Mouse (Mus musculus): ENCODE data around the gene Sel1l3. TPM values are rescaled to one million over a fixed set of nuclear protein-coding genes. Genes with fewer than 3 reads are reported as not detected.

Sel1l3 gene
- polyA plus RNA-seq, 1 experiment from 2014 or later: 0.10 TPM

- H3K27ac ChIP-seq: no peak overlapping the region
- no peak overlapping the region for H3K9ac ChIP-seq
Measured at GRCm38 (mm10) chr5:53239831-53240440, 26.2 kb upstream of the Sel1l3 start.

GRCm38 (mm10) chr5:53239189-53239588, 25.5 kb upstream of the Sel1l3 start:
- Histone ChIP-seq H3K4me2 (no peak overlapping the region), H3K9me3 (replicated peaks) (no peaks in the 10 kb centered on the region), H3K9ac (no peak overlapping the region), H3K27ac (no peak overlapping the region), H3K4me3 (no peak overlapping the region), H3K4me1 (no peaks in the 10 kb centered on the region), H3K27me3 (replicated peaks) (no peaks in the 10 kb centered on the region), H3K36me3 (no peaks in the 10 kb centered on the region)
- 72% methylated on average over 7 of the region's 7 CpGs for WGBS (ENCODE audit: insufficient replicate concordance)
- ATAC-seq: no peak

More at GRCm38 (mm10) chr5:53239831-53240440, 26.2 kb upstream of the Sel1l3 start:
- Histone ChIP-seq H3K4me3 (no peak overlapping the region), H3K36me3 (no peaks in the 10 kb centered on the region), H3K27me3 (replicated peaks) (no peaks in the 10 kb centered on the region), H3K9me3 (replicated peaks) (no peaks in the 10 kb centered on the region), H3K4me1 (no peaks in the 10 kb centered on the region), H3K4me2 (no peak overlapping the region)
- no peak for ATAC-seq
- 37% methylated on average over 11 of the region's 11 CpGs for WGBS (ENCODE audit: insufficient replicate concordance)

- ATAC-seq: no peak
Measured at GRCm38 (mm10) chr5:53238761-53239160, 25.0 kb upstream of the Sel1l3 start.

GRCm38 (mm10) chr5:53236749-53237148, 23.0 kb upstream of the Sel1l3 start:
- ATAC-seq: no peak
- H3K27me3 ChIP-seq (replicated peaks): no peaks in the 10 kb centered on the region
- WGBS (ENCODE audit: insufficient replicate concordance): 68% methylated on average over 7 of the region's 8 CpGs
- H3K4me2 ChIP-seq: no peak overlapping the region
- no peak overlapping the region for H3K4me3 ChIP-seq
- H3K9me3 ChIP-seq (replicated peaks): no peaks in the 10 kb centered on the region
- H3K4me1 ChIP-seq: no peaks in the 10 kb centered on the region
- no peaks in the 10 kb centered on the region for H3K36me3 ChIP-seq
- no peak overlapping the region for H3K27ac ChIP-seq
- H3K9ac ChIP-seq: no peak overlapping the region

More at GRCm38 (mm10) chr5:53238761-53239160, 25.0 kb upstream of the Sel1l3 start:
- 80% methylated on average over 7 of the region's 7 CpGs for WGBS (ENCODE audit: insufficient replicate concordance)
- no peak overlapping the region for H3K4me3 ChIP-seq
- H3K36me3 ChIP-seq: no peaks in the 10 kb centered on the region
- no peak overlapping the region for H3K4me2 ChIP-seq
- no peaks in the 10 kb centered on the region for H3K27me3 ChIP-seq (replicated peaks)
- H3K9ac ChIP-seq: no peak overlapping the region
- no peaks in the 10 kb centered on the region for H3K4me1 ChIP-seq
- H3K27ac ChIP-seq: no peak overlapping the region
- no peaks in the 10 kb centered on the region for H3K9me3 ChIP-seq (replicated peaks)

- Histone ChIP-seq H3K4me2 (no peak overlapping the region), H3K4me3 (no peak overlapping the region), H3K27me3 (replicated peaks) (no peaks in the 10 kb centered on the region), H3K36me3 (no peaks in the 10 kb centered on the region), H3K9ac (no peak overlapping the region), H3K9me3 (replicated peaks) (no peaks in the 10 kb centered on the region), H3K4me1 (no peaks in the 10 kb centered on the region), H3K27ac (no peak overlapping the region)
- 22% methylated on average over 5 of the region's 5 CpGs for WGBS (ENCODE audit: insufficient replicate concordance)
- ATAC-seq: no peak
Measured at GRCm38 (mm10) chr5:53236136-53236535, 22.4 kb upstream of the Sel1l3 start.

- Histone ChIP-seq H3K9me3 (replicated peaks) (no peaks in the 10 kb centered on the region), H3K27ac (no peak overlapping the region), H3K9ac (no peak overlapping the region), H3K4me3 (no peak overlapping the region), H3K4me1 (no peaks in the 10 kb centered on the region), H3K4me2 (no peak overlapping the region), H3K27me3 (replicated peaks) (no peaks in the 10 kb centered on the region), H3K36me3 (no peaks in the 10 kb centered on the region)
- ATAC-seq: peak; percentile 61; the same call in 1 of the 2 replicates
- 16% methylated on average over 4 of the region's 4 CpGs for WGBS (ENCODE audit: insufficient replicate concordance)
Measured at GRCm38 (mm10) chr5:53235551-53235950, 21.8 kb upstream of the Sel1l3 start.

GRCm38 (mm10) chr5:53230560-53230959, 16.8 kb upstream of the Sel1l3 start:
- Histone ChIP-seq H3K4me2 (no peak overlapping the region), H3K36me3 (no peaks in the 10 kb centered on the region), H3K27ac (no peak overlapping the region), H3K9me3 (replicated peaks) (no peaks in the 10 kb centered on the region), H3K9ac (no peak overlapping the region), H3K27me3 (replicated peaks) (0 out of 2 replicates have a peak, but pooled peaks cover 4% of the 10 kb centered on the region), H3K4me1 (no peaks in the 10 kb centered on the region), H3K4me3 (no peak overlapping the region)
- ATAC-seq: no peak
- WGBS (ENCODE audit: insufficient replicate concordance): 60% methylated on average over 4 of the region's 4 CpGs

- H3K9ac ChIP-seq: no peak overlapping the region
- no peaks in the 10 kb centered on the region for H3K9me3 ChIP-seq (replicated peaks)
- WGBS (ENCODE audit: insufficient replicate concordance): 73% methylated on average over 13 of the region's 13 CpGs
- ATAC-seq: no peak
- H3K4me2 ChIP-seq: no peak overlapping the region
- no peak overlapping the region for H3K4me3 ChIP-seq
- no peaks in the 10 kb centered on the region for H3K4me1 ChIP-seq
- no peak overlapping the region for H3K27ac ChIP-seq
- no peaks in the 10 kb centered on the region for H3K36me3 ChIP-seq
- H3K27me3 ChIP-seq (replicated peaks): 0 out of 2 replicates have a peak, but pooled peaks cover 4% of the 10 kb centered on the region
Measured at GRCm38 (mm10) chr5:53225434-53225833, 11.7 kb upstream of the Sel1l3 start.

- Histone ChIP-seq H3K9me3 (replicated peaks) (no peaks in the 10 kb centered on the region), H3K4me2 (no peak overlapping the region), H3K27me3 (replicated peaks) (peaks cover 84% of the 10 kb centered on the region), H3K4me3 (no peak overlapping the region), H3K27ac (no peak overlapping the region), H3K9ac (no peak overlapping the region), H3K4me1 (peaks cover 6% of the 10 kb centered on the region; the same call in 1 of the 2 replicates), H3K36me3 (no peaks in the 10 kb centered on the region)
- no peak for ATAC-seq
- WGBS (ENCODE audit: insufficient replicate concordance): 0% methylated on average over 1 of the region's 1 CpGs
Measured at GRCm38 (mm10) chr5:53214801-53215200, 1.1 kb upstream of the Sel1l3 start.

GRCm38 (mm10) chr5:53214362-53214761, 635 bp upstream of the Sel1l3 start:
- H3K4me3 ChIP-seq: no peak overlapping the region
- peaks cover 88% of the 10 kb centered on the region for H3K27me3 ChIP-seq (replicated peaks)
- no peaks in the 10 kb centered on the region for H3K36me3 ChIP-seq
- H3K4me2 ChIP-seq: no peak overlapping the region
- WGBS (ENCODE audit: insufficient replicate concordance): 15% methylated on average over 5 of the region's 5 CpGs
- no peak overlapping the region for H3K27ac ChIP-seq
- no peak overlapping the region for H3K9ac ChIP-seq
- H3K9me3 ChIP-seq (replicated peaks): no peaks in the 10 kb centered on the region
- no peak for ATAC-seq
- peaks cover 6% of the 10 kb centered on the region; the same call in 1 of the 2 replicates for H3K4me1 ChIP-seq

GRCm38 (mm10) chr5:53212782-53213710, 681 bp downstream of the Sel1l3 start:
- no peak overlapping the region for H3K9ac ChIP-seq
- ATAC-seq: no peak
- no peak overlapping the region for H3K27ac ChIP-seq

More at GRCm38 (mm10) chr5:53212782-53213710, 681 bp downstream of the Sel1l3 start:
- WGBS (ENCODE audit: insufficient replicate concordance): 2% methylated on average over 51 of the region's 99 CpGs
- Histone ChIP-seq H3K27me3 (replicated peaks) (peaks cover 76% of the 10 kb centered on the region), H3K9me3 (replicated peaks) (no peaks in the 10 kb centered on the region), H3K4me2 (peak overlapping the region; percentile 78), H3K36me3 (no peaks in the 10 kb centered on the region), H3K4me3 (peak overlapping the region; percentile 53), H3K4me1 (peaks cover 6% of the 10 kb centered on the region; the same call in 1 of the 2 replicates)
